10 mouse cellular contexts compared by ENCODE assay signal in the genomic region with DNA sequence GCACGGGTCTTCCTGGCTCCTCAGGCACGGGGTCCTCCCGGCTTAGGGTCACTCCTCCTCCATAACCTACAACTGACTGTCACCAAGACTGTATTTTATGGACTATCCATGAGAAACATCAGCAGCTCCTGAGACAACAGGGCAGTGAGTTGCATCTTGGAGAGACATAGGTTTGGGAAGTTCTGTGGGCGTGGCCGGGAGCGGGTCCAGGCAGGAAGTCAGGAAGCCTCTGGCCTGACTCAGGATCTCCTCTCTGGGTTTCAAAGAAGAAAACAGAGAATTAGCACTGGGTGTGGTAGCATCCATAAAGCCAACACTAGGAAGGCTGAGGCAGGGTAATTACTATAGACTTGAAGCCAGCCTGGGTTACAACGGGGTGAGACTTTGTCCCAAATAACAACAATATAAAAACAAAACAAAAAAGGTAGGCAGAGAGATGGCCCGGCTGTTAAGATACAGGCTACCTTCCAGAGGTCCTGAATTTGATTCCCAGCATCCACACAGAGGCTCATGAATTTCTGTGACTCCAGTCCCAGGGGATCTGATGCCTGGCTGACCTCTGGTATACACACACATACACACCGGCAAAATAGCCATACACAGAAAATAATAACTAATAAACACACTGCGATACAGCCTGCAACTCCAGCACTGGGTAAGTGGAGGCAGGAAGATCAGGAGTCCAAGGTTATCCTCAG. TPM values are rescaled to one million over a fixed set of nuclear protein-coding genes. Genes with fewer than 3 reads are reported as not detected.
DNase-seq lines count a peak whose midpoint lies in the region; ATAC-seq and TF ChIP-seq lines count a peak whose summit lies in the region.
"Had no signal": no experiment of that assay in that cellular context is flagged by ENCODE, and none has a peak within 500 bp of the region (broad histone marks: within the 10 kb centered on the region; RNA-seq: fewer than 3 reads in every experiment).

No protein-coding gene starts in this region.

- H3K27me3 ChIP-seq in forebrain, embryonic 10.5 days (ENCODE audit: poor library complexity, severe bottlenecking) = no peaks in the 10 kb centered on the region
- H3K27me3 ChIP-seq in forebrain, embryonic 15.5 days = no peaks in the 10 kb centered on the region
- no peaks in the 10 kb centered on the region for H3K27me3 ChIP-seq in kidney, adult 2 months (replicated peaks; ENCODE audit: control insufficient read depth, insufficient read depth, low read length)
- no peaks in the 10 kb centered on the region for H3K27me3 ChIP-seq in thymus, adult 2 months (ENCODE audit: control insufficient read depth, insufficient read depth, low read length)
- H3K27me3 ChIP-seq: neural tube, embryonic 13.5 days had no signal

- peaks cover 30% of the 10 kb centered on the region for H3K4me1 ChIP-seq in forebrain, embryonic 10.5 days
- H3K4me1 ChIP-seq in forebrain, embryonic 15.5 days = peaks cover 4% of the 10 kb centered on the region
- no peaks in the 10 kb centered on the region for H3K4me1 ChIP-seq in kidney, adult 2 months (ENCODE audit: control insufficient read depth, insufficient read depth, low read length)
- H3K4me1 ChIP-seq in thymus, adult 2 months (replicated peaks; ENCODE audit: control insufficient read depth, insufficient read depth, low read length) = peaks cover 10% of the 10 kb centered on the region

- H3K4me2 ChIP-seq in forebrain, embryonic 15.5 days (replicated peaks) = no peak overlapping the region

- no peak for TF ChIP-seq POLR2A in kidney, adult 2 months (IDR thresholded peaks at IDR 0.05; ENCODE audit: low read depth, low read length)
- no peak for TF ChIP-seq POLR2A in thymus, adult 2 months (IDR thresholded peaks at IDR 0.05; ENCODE audit: control insufficient read depth, extremely low read depth, insufficient read depth, low read length, poor library complexity)

- WGBS in forebrain, embryonic 10.5 days = 63% methylated on average over 10 of the region's 10 CpGs
- WGBS in forebrain, embryonic 15.5 days = 66% methylated on average over 10 of the region's 10 CpGs
- 29% methylated on average over 10 of the region's 10 CpGs for WGBS in kidney, adult 2 months
- WGBS in thymus, adult 2 months = 86% methylated on average over 10 of the region's 10 CpGs

- H3K36me3 ChIP-seq in forebrain, embryonic 10.5 days (replicated peaks) = no peaks in the 10 kb centered on the region
- H3K36me3 ChIP-seq in forebrain, embryonic 15.5 days = no peaks in the 10 kb centered on the region
- no peaks in the 10 kb centered on the region for H3K36me3 ChIP-seq in kidney, adult 2 months (ENCODE audit: control insufficient read depth, insufficient read depth, low read length)
- H3K36me3 ChIP-seq in thymus, adult 2 months (ENCODE audit: control insufficient read depth, insufficient read depth, low read length) = no peaks in the 10 kb centered on the region
- H3K36me3 ChIP-seq: neural tube, embryonic 13.5 days had no signal

- intact Hi-C loops in gastrocnemius, adult 2 months (cut with DNase I) = loop anchor here (1.0 kb wide), 1 partner anchor 76 kb away; no protein-coding TSS in a partner anchor
- intact Hi-C loops in left cerebral cortex, postnatal 25 days (cut with DNase I) = loop anchor here (2.0 kb wide), 1 partner anchor 19 kb away; no protein-coding TSS in a partner anchor

- H3K9ac ChIP-seq in forebrain, embryonic 15.5 days (replicated peaks) = no peak overlapping the region

- no peak for ATAC-seq in forebrain, embryonic 15.5 days (replicated peaks)

- no peak for DNase-seq in forebrain, embryonic 10.5 days (ENCODE audit: extremely low spot score, low spot score)
- DNase-seq in gastrocnemius, adult 2 months = peak; percentile 70
- peak; percentile 77 for DNase-seq in kidney, adult 2 months
- DNase-seq in lung, postnatal 10 days = peak; percentile 73
- no peak for DNase-seq in thymus, adult 2 months
- no peak for DNase-seq in left cerebral cortex, postnatal 25 days (ENCODE audit: low spot score in 2 of 2)
- DNase-seq in spleen, adult 18-20 months = no peak
- DNase-seq: cerebellum, postnatal 14 days had no signal

- H3K9me3 ChIP-seq in forebrain, embryonic 10.5 days = peaks cover 4% of the 10 kb centered on the region; the same call in 1 of the 2 replicates
- no peaks in the 10 kb centered on the region for H3K9me3 ChIP-seq in forebrain, embryonic 15.5 days

- H3K27ac ChIP-seq in forebrain, embryonic 10.5 days = peak overlapping the region; percentile 62
- no peak overlapping the region for H3K27ac ChIP-seq in forebrain, embryonic 15.5 days (replicated peaks)
- H3K27ac ChIP-seq in gastrocnemius, adult 2 months = peak overlapping the region; percentile 84
- peak overlapping the region; percentile 81 for H3K27ac ChIP-seq in kidney, adult 2 months (ENCODE audit: insufficient read depth, low read depth, low read length)
- no peak overlapping the region for H3K27ac ChIP-seq in thymus, adult 2 months (ENCODE audit: control insufficient read depth, insufficient read depth, low read length)

- H3K4me3 ChIP-seq in forebrain, embryonic 10.5 days = no peak overlapping the region
- H3K4me3 ChIP-seq in forebrain, embryonic 15.5 days = no peak overlapping the region
- peak overlapping the region; percentile 17 for H3K4me3 ChIP-seq in gastrocnemius, adult 2 months
- no peak overlapping the region for H3K4me3 ChIP-seq in kidney, adult 2 months (ENCODE audit: insufficient read depth, low read depth, low read length)
- no peak overlapping the region for H3K4me3 ChIP-seq in thymus, adult 2 months (ENCODE audit: control insufficient read depth, insufficient read depth, low read length)
- H3K4me3 ChIP-seq: neural tube, embryonic 13.5 days had no signal

- TF ChIP-seq CTCF in gastrocnemius, adult 2 months (IDR thresholded peaks at IDR 0.05) = no peak
- TF ChIP-seq CTCF in kidney, adult 2 months (conservative IDR thresholded peaks at IDR 0.05; ENCODE audit: insufficient read depth, insufficient read length, low read depth, low read length) = no peak
- TF ChIP-seq CTCF in thymus, adult 2 months (IDR thresholded peaks at IDR 0.05; ENCODE audit: borderline replicate concordance, control insufficient read depth, extremely low read depth, insufficient read depth, low read length, poor library complexity) = no peak

RNA-seq across cellular contexts. Expression of gene Coro1c, which starts 21.5 kb away (rescaled TPM):
- polyA plus RNA-seq in forebrain, embryonic 10.5 days (2016; fragmentation: Nextera tagmentation; extraction: Ambion mirVana) = 209 and 210 TPM in 2 replicates
- 221 and 224 TPM in 2 replicates for polyA plus RNA-seq in forebrain, embryonic 15.5 days (2015; fragmentation: Nextera tagmentation; extraction: Ambion mirVana)
- total RNA-seq in gastrocnemius, adult 2 months (2021) = 10 to 100 TPM in 1 of 2 experiments, 1 to 10 TPM in 1; 7.8 to 11.8 TPM
- polyA plus RNA-seq in kidney, adult 2 months (2012; rRNA removed) = 43.1 and 43.5 TPM in 2 replicates
- 67.8 and 78.3 TPM in 2 replicates for polyA plus RNA-seq in thymus, adult 2 months (2012; rRNA removed)
- 10 to 100 TPM; 76.1 to 77.5 TPM for total RNA-seq in left cerebral cortex, postnatal 25 days (2021)

Comparison
In these comparisons a context has a peak if more than half of its experiments do, and no peak if none do; other contexts are left out.
1. H3K27ac ChIP-seq: peak in forebrain, embryonic 10.5 days (single experiment), gastrocnemius, adult 2 months (single experiment) and kidney, adult 2 months (single experiment); none in forebrain, embryonic 15.5 days (single experiment) and thymus, adult 2 months (single experiment).
2. DNase-seq: peak in gastrocnemius, adult 2 months (single experiment), kidney, adult 2 months (single experiment) and lung, postnatal 10 days (single experiment); none in forebrain, embryonic 10.5 days (single experiment), thymus, adult 2 months (single experiment), left cerebral cortex, postnatal 25 days (0 of 2) and spleen, adult 18-20 months (0 of 2).